Mouse (Mus musculus) forebrain, embryonic 10.5 days (tissue): ENCODE data around the gene Hoxa9. TPM values are rescaled to one million over a fixed set of nuclear protein-coding genes. Genes with fewer than 3 reads are reported as not detected.

ENCODE experiments used
- DNase-seq: peaks from one replicate; pipeline ENCODE4 v3.0.0-alpha.2; 2017; ENCODE audit warnings: low spot score; ENCODE audit errors: extremely low spot score
- H3K27ac ChIP-seq: fragments of 300-500 bp; sonication (generic); 2 replicates; pipeline ENCODE4 v1.5.1; 2016; ENCODE audit warnings: mild to moderate bottlenecking
- H3K27me3 ChIP-seq: fragments of 300-500 bp; sonication (generic); 2 replicates; pipeline ENCODE4 v1.6.1; 2016; ENCODE audit warnings: mild to moderate bottlenecking; ENCODE audit not compliant: poor library complexity, severe bottlenecking
- H3K36me3 ChIP-seq: fragments of 300-500 bp; sonication (generic); replicated peaks from 2 replicates; pipeline ENCODE4 v1.6.1; 2016; ENCODE audit warnings: mild to moderate bottlenecking, moderate library complexity
- H3K4me1 ChIP-seq: fragments of 300-500 bp; sonication (generic); 2 replicates; pipeline ENCODE4 v1.6.1; 2016
- H3K4me3 ChIP-seq: fragments of 300-500 bp; sonication (generic); 2 replicates; pipeline ENCODE4 v1.5.1; 2016; ENCODE audit warnings: mild to moderate bottlenecking, moderate library complexity
- H3K9me3 ChIP-seq: fragments of 300-500 bp; sonication (generic); 2 replicates; pipeline ENCODE4 v1.6.1; 2016; ENCODE audit warnings: mild to moderate bottlenecking, moderate library complexity
- WGBS: fragments of 180-500 bp; shearing (Covaris S2); methylation state at CpG from one replicate; pipeline ENCODE4 v1.1.7; 2016; 5-methylcytosine and 5-hydroxymethylcytosine counted together
- polyA plus RNA-seq: library from polyadenylated mRNA; unstranded; fragments of >200 nt; fragmentation: Nextera tagmentation; extraction: Ambion mirVana; gene quantifications from 2 replicates; pipeline ENCODE4 v1.2.1, GENCODE M21; 2016

Hoxa9 gene
- polyA plus RNA-seq, 1 experiment from 2014 or later = not detected

- H3K4me1 ChIP-seq = peaks cover 12% of the 10 kb centered on the region
- DNase-seq = no peak
- no peak within 1 kb of the TSS for H3K4me3 ChIP-seq
- H3K27me3 ChIP-seq = peaks cover 100% of the 10 kb centered on the region
- no peaks in the 10 kb centered on the region for H3K9me3 ChIP-seq
- no peak within 1 kb of the TSS for H3K27ac ChIP-seq
- no peaks in the 10 kb centered on the region for H3K36me3 ChIP-seq
- WGBS = 1% methylated on average over 20 of the region's 20 CpGs
Measured at GRCm38 (mm10) chr6:52245757-52246142, 14.9 kb upstream of the Hoxa9 start, which contains the start of gene Hoxa11. Hoxa11 (minus strand) TSS chr6:52245810.

- Histone ChIP-seq H3K27me3 (peaks cover 100% of the 10 kb centered on the region), H3K36me3 (no peaks in the 10 kb centered on the region), H3K4me1 (peaks cover 17% of the 10 kb centered on the region), H3K27ac (no peak overlapping the region), H3K4me3 (no peak overlapping the region), H3K9me3 (no peaks in the 10 kb centered on the region)
- DNase-seq = no peak
- WGBS = under 1% methylated on average over 71 of the region's 71 CpGs
Measured at GRCm38 (mm10) chr6:52245040-52245756, 14.3 kb upstream of the Hoxa9 start.

- Histone ChIP-seq H3K27me3 (peaks cover 100% of the 10 kb centered on the region), H3K4me1 (peaks cover 19% of the 10 kb centered on the region), H3K27ac (no peak overlapping the region), H3K9me3 (no peaks in the 10 kb centered on the region), H3K36me3 (no peaks in the 10 kb centered on the region), H3K4me3 (no peak overlapping the region)
- WGBS = 1% methylated on average over 23 of the region's 23 CpGs
- DNase-seq = no peak
Measured at GRCm38 (mm10) chr6:52244471-52245039, 13.7 kb upstream of the Hoxa9 start.

- H3K4me1 ChIP-seq = peaks cover 19% of the 10 kb centered on the region
- no peak overlapping the region for H3K4me3 ChIP-seq
- whole genome bisulfite sequencing = 1% methylated on average over 12 of the region's 12 CpGs
- H3K27me3 ChIP-seq = peaks cover 100% of the 10 kb centered on the region
- no peaks in the 10 kb centered on the region for H3K36me3 ChIP-seq
- no peaks in the 10 kb centered on the region for H3K9me3 ChIP-seq
- no peak for DNase-seq
- no peak overlapping the region for H3K27ac ChIP-seq
Measured at GRCm38 (mm10) chr6:52243681-52244121, 12.8 kb upstream of the Hoxa9 start.

GRCm38 (mm10) chr6:52242801-52243332 is 12.0 kb upstream of the Hoxa9 start:
- no peaks in the 10 kb centered on the region for H3K9me3 ChIP-seq
- DNase-seq = no peak
- WGBS = 1% methylated on average over 4 of the region's 4 CpGs
- no peak overlapping the region for H3K27ac ChIP-seq
- no peaks in the 10 kb centered on the region for H3K36me3 ChIP-seq
- no peak overlapping the region for H3K4me3 ChIP-seq
- peaks cover 19% of the 10 kb centered on the region for H3K4me1 ChIP-seq
- H3K27me3 ChIP-seq = peaks cover 100% of the 10 kb centered on the region

- Histone ChIP-seq H3K36me3 (no peaks in the 10 kb centered on the region), H3K27ac (no peak overlapping the region)
- no peak for DNase-seq
Measured at GRCm38 (mm10) chr6:52241001-52241621, 10.2 kb upstream of the Hoxa9 start.

GRCm38 (mm10) chr6:52240389-52241000 is 9.6 kb upstream of the Hoxa9 start, which contains the start of gene Hoxa10:
Hoxa10 (minus strand) TSS chr6:52240854.
- peak within 1 kb of the TSS; percentile 24; the same call in 1 of the 2 replicates for H3K4me3 ChIP-seq
- H3K9me3 ChIP-seq = no peaks in the 10 kb centered on the region
- 1% methylated on average over 35 of the region's 35 CpGs for WGBS
- peak; percentile 85 for DNase-seq
- H3K36me3 ChIP-seq = no peaks in the 10 kb centered on the region
- peaks cover 15% of the 10 kb centered on the region for H3K4me1 ChIP-seq
- H3K27ac ChIP-seq = no peak within 1 kb of the TSS
- peaks cover 100% of the 10 kb centered on the region for H3K27me3 ChIP-seq

More at GRCm38 (mm10) chr6:52241001-52241621, 10.2 kb upstream of the Hoxa9 start:
- WGBS = 3% methylated on average over 9 of the region's 9 CpGs
- Histone ChIP-seq H3K4me3 (no peak overlapping the region), H3K4me1 (peaks cover 17% of the 10 kb centered on the region), H3K9me3 (no peaks in the 10 kb centered on the region), H3K27me3 (peaks cover 100% of the 10 kb centered on the region)

GRCm38 (mm10) chr6:52239625-52240388 is 8.9 kb upstream of the Hoxa9 start:
- peak overlapping the region; percentile 24; the same call in 1 of the 2 replicates for H3K4me3 ChIP-seq
- peaks cover 8% of the 10 kb centered on the region for H3K4me1 ChIP-seq
- H3K36me3 ChIP-seq = no peaks in the 10 kb centered on the region
- H3K27me3 ChIP-seq = peaks cover 100% of the 10 kb centered on the region
- WGBS = 2% methylated on average over 30 of the region's 30 CpGs
- H3K9me3 ChIP-seq = no peaks in the 10 kb centered on the region
- DNase-seq = no peak
- no peak overlapping the region for H3K27ac ChIP-seq

- H3K9me3 ChIP-seq = no peaks in the 10 kb centered on the region
- no peaks in the 10 kb centered on the region for H3K36me3 ChIP-seq
- H3K4me1 ChIP-seq = peaks cover 14% of the 10 kb centered on the region
- no peak overlapping the region for H3K27ac ChIP-seq
- 3% methylated on average over 7 of the region's 7 CpGs for WGBS
- DNase-seq = no peak
- H3K4me3 ChIP-seq = no peak overlapping the region
- peaks cover 100% of the 10 kb centered on the region for H3K27me3 ChIP-seq
Measured at GRCm38 (mm10) chr6:52238976-52239375, 8.1 kb upstream of the Hoxa9 start.

GRCm38 (mm10) chr6:52238155-52238545 is 7.3 kb upstream of the Hoxa9 start:
- Histone ChIP-seq H3K4me3 (no peak overlapping the region), H3K36me3 (no peaks in the 10 kb centered on the region), H3K27ac (no peak overlapping the region), H3K4me1 (peaks cover 17% of the 10 kb centered on the region), H3K9me3 (no peaks in the 10 kb centered on the region), H3K27me3 (peaks cover 100% of the 10 kb centered on the region)
- 3% methylated on average over 7 of the region's 7 CpGs for WGBS
- no peak for DNase-seq

GRCm38 (mm10) chr6:52237346-52238154 is 6.7 kb upstream of the Hoxa9 start:
- Histone ChIP-seq H3K4me1 (peaks cover 17% of the 10 kb centered on the region), H3K27me3 (peaks cover 100% of the 10 kb centered on the region), H3K36me3 (no peaks in the 10 kb centered on the region), H3K27ac (no peak overlapping the region), H3K9me3 (no peaks in the 10 kb centered on the region), H3K4me3 (no peak overlapping the region)
- WGBS = 9% methylated on average over 10 of the region's 10 CpGs
- DNase-seq = no peak
